Mouse (Mus musculus): Measurements from ENCODE around the gene Chrnb2. TPM values are rescaled to one million over a fixed set of nuclear protein-coding genes. Genes with fewer than 3 reads are reported as not detected.

Gene Chrnb2
- total and polyA plus RNA-seq, 3 experiments: 0.19 to 1.3 (median 0.59) TPM

GRCm38 (mm10) chr3:89769584-89769983, 5.2 kb upstream of the Chrnb2 start:
- H3K36me3 ChIP-seq (replicated peaks in 1 of 2; ENCODE audit: control insufficient read depth in 1 of 2, insufficient read depth in 1 of 2, low read length in 1 of 2): peaks cover 0 to 22% of the 10 kb centered on the region in 2 experiments
- peaks cover 14% of the 10 kb centered on the region for H3K79me2 ChIP-seq (replicated peaks; ENCODE audit: control insufficient read depth, extremely low read depth, insufficient read depth, poor library complexity, severe bottlenecking)
- dilution Hi-C loops (cut with MboI; ENCODE audit: extremely low pct_ligation_motif_present, extremely low pct_unique_long_range_greater_than_20kb, low sequenced_read_pairs) (no loop called here), in situ Hi-C loops (cut with MboI; ENCODE audit: low pct_ligation_motif_present, low pct_unique_long_range_greater_than_20kb, low sequenced_read_pairs) (loop anchor here (5.0 to 25.0 kb wide), 2 partner anchors 37 to 432 kb away; partner anchors contain the start of genes Adam15 and Efna4)
- no peak overlapping the region for H3K9ac ChIP-seq (ENCODE audit: insufficient read depth, low read depth)
- no peak overlapping the region for H3K4me2 ChIP-seq (ENCODE audit: insufficient read depth, low read depth, poor library complexity, severe bottlenecking)
- no peaks in the 10 kb centered on the region for H3K27me3 ChIP-seq (replicated peaks)
- no peak overlapping the region for H3K27ac ChIP-seq (ENCODE audit: insufficient read depth, low read depth)
- DNase-seq (ENCODE audit: extremely low read depth): no peak
- H3K4me3 ChIP-seq (replicated peaks in 1 of 3; ENCODE audit: low read depth in 2 of 3, low read length in 2 of 3, poor library complexity in 1 of 3): no peak overlapping the region
- no peaks in the 10 kb centered on the region for H3K9me3 ChIP-seq (replicated peaks; ENCODE audit: low read length)
- peaks cover 8 to 26% of the 10 kb centered on the region in 2 experiments; a peak in 3 of 4 replicates for H3K4me1 ChIP-seq (ENCODE audit: control insufficient read depth in 1 of 2, insufficient read depth in 2 of 2)
- TF ChIP-seq E2F4 (IDR thresholded peaks at IDR 0.05; ENCODE audit: insufficient replicate concordance, low read depth, low read length): no peak
- peak; percentile 43; the same call in 1 of the 2 replicates for TF ChIP-seq MXI1 (IDR thresholded peaks at IDR 0.05; ENCODE audit: low read depth, low read length)
- no peak for TF ChIP-seq ZKSCAN1 (IDR thresholded peaks at IDR 0.05; ENCODE audit: borderline replicate concordance, low read depth, low read length)
- TF ChIP-seq SIN3A (IDR thresholded peaks at IDR 0.05; ENCODE audit: low read length): 0 out of 2 replicates have a peak, but pooled peaks have one; percentile 27

GRCm38 (mm10) chr3:89759786-89760185, 4.6 kb downstream of the Chrnb2 start:
- H3K4me3 ChIP-seq (replicated peaks in 1 of 3; ENCODE audit: low read depth in 2 of 3, low read length in 2 of 3, poor library complexity in 1 of 3): no peak overlapping the region
- DNase-seq (ENCODE audit: extremely low read depth): no peak
- H3K79me2 ChIP-seq (replicated peaks; ENCODE audit: control insufficient read depth, extremely low read depth, insufficient read depth, poor library complexity, severe bottlenecking): no peaks in the 10 kb centered on the region
- no peak overlapping the region for H3K27ac ChIP-seq (ENCODE audit: insufficient read depth, low read depth)
- dilution Hi-C loops (cut with MboI; ENCODE audit: extremely low pct_ligation_motif_present, extremely low pct_unique_long_range_greater_than_20kb, low sequenced_read_pairs) (no loop called here), in situ Hi-C loops (cut with MboI; ENCODE audit: low pct_ligation_motif_present, low pct_unique_long_range_greater_than_20kb, low sequenced_read_pairs) (loop anchor here (25.0 kb wide), 1 partner anchor 422 kb away; the partner anchor contains the start of genes Adam15 and Efna4)
- H3K4me1 ChIP-seq (ENCODE audit: control insufficient read depth in 1 of 2, insufficient read depth in 2 of 2): peaks cover 5% of the 10 kb centered on the region in 2 experiments; a peak in 1 of 4 replicates
- H3K27me3 ChIP-seq (replicated peaks): no peaks in the 10 kb centered on the region
- H3K9me3 ChIP-seq (replicated peaks; ENCODE audit: low read length): no peaks in the 10 kb centered on the region
- peaks cover 0 to 3% of the 10 kb centered on the region in 2 experiments for H3K36me3 ChIP-seq (replicated peaks in 1 of 2; ENCODE audit: control insufficient read depth in 1 of 2, insufficient read depth in 1 of 2, low read length in 1 of 2)
- H3K9ac ChIP-seq (ENCODE audit: insufficient read depth, low read depth): no peak overlapping the region
- TF ChIP-seq SMC3 (IDR thresholded peaks at IDR 0.05; ENCODE audit: low read depth, low read length) (no peak), E2F4 (IDR thresholded peaks at IDR 0.05; ENCODE audit: insufficient replicate concordance, low read depth, low read length) (no peak), USF1 (IDR thresholded peaks at IDR 0.05; ENCODE audit: low read depth, low read length) (no peak), POLR2A (IDR thresholded peaks at IDR 0.05; ENCODE audit: low read depth, low read length) (no peak), MXI1 (IDR thresholded peaks at IDR 0.05; ENCODE audit: low read depth, low read length) (no peak), CHD2 (IDR thresholded peaks at IDR 0.05; ENCODE audit: low read length) (no peak), ZC3H11A (IDR thresholded peaks at IDR 0.05; ENCODE audit: low read depth, low read length) (no peak), NRF1 (IDR thresholded peaks at IDR 0.05; ENCODE audit: low read depth, low read length) (no peak), RAD21 (IDR thresholded peaks at IDR 0.05; ENCODE audit: low read depth, low read length) (no peak), MAFK (IDR thresholded peaks at IDR 0.05; ENCODE audit: insufficient replicate concordance, low read length) (no peak), UBTF (IDR thresholded peaks at IDR 0.05; ENCODE audit: low read depth, low read length) (no peak)
- no peak overlapping the region for H3K4me2 ChIP-seq (ENCODE audit: insufficient read depth, low read depth, poor library complexity, severe bottlenecking)

All from CH12.LX (cell line).